Mouse (Mus musculus) ES-Bruce4 (cell line): Measurements from ENCODE around the gene Zfp661. TPM values are rescaled to one million over a fixed set of nuclear protein-coding genes. Genes with fewer than 3 reads are reported as not detected.

Experiments used
- H3K27ac ChIP-seq: 2 replicates; pipeline ENCODE4 v1.5.1; 2012; ENCODE audit warnings: low read length, inconsistent platforms; ENCODE audit not compliant: insufficient read depth
- H3K27me3 ChIP-seq: 2 replicates; pipeline ENCODE4 v1.6.1; 2012; ENCODE audit warnings: mild to moderate bottlenecking, low read length, inconsistent platforms; ENCODE audit not compliant: control insufficient read depth, poor library complexity, insufficient read depth, severe bottlenecking
- H3K36me3 ChIP-seq: 2 replicates; pipeline ENCODE4 v1.6.1; 2012; ENCODE audit warnings: inconsistent platforms, mild to moderate bottlenecking, low read length, moderate library complexity; ENCODE audit not compliant: control insufficient read depth, poor library complexity, insufficient read depth, severe bottlenecking
- H3K4me1 ChIP-seq: one replicate; pipeline ENCODE4 v1.8.1; 2011; ENCODE audit warnings: low read length; ENCODE audit not compliant: control insufficient read depth, insufficient read depth
- H3K4me3 ChIP-seq: 2 replicates; pipeline ENCODE4 v1.5.1; 2011; ENCODE audit warnings: low read depth, mild to moderate bottlenecking, low read length
- H3K9ac ChIP-seq: 2 replicates; pipeline ENCODE4 v1.6.1; 2012; ENCODE audit warnings: low read depth, mild to moderate bottlenecking, inconsistent platforms; ENCODE audit not compliant: poor library complexity, severe bottlenecking
- H3K9me3 ChIP-seq: replicated peaks from 2 replicates; pipeline ENCODE4 v1.6.1; 2012; ENCODE audit warnings: mild to moderate bottlenecking, low read length, inconsistent platforms; ENCODE audit not compliant: control insufficient read depth, poor library complexity, insufficient read depth, severe bottlenecking
- CTCF ChIP-seq: IDR thresholded peaks from one replicate; pipeline ENCODE4 v1.8.1; 2011; ENCODE audit warnings: low read depth, low read length
- EP300 ChIP-seq: IDR thresholded peaks from 2 replicates; pipeline ENCODE4 v1.6.1; 2011; ENCODE audit warnings: low read depth, low read length; ENCODE audit not compliant: insufficient read depth
- POLR2A ChIP-seq: IDR thresholded peaks from one replicate; pipeline ENCODE4 v1.8.1; 2011; ENCODE audit warnings: low read length; ENCODE audit not compliant: insufficient read depth
- polyA plus RNA-seq: library from polyadenylated mRNA; stranded (reverse); fragments of >200 nt; gene quantifications from 2 replicates; pipeline ENCODE4 v1.2.4, GENCODE M21; 2011; ENCODE audit warnings: low read depth; ENCODE audit not compliant: missing spikeins, insufficient read depth, insufficient read length

Zfp661 gene
- 5.4 and 7.6 TPM in 2 replicates for polyA plus RNA-seq

DNA sequence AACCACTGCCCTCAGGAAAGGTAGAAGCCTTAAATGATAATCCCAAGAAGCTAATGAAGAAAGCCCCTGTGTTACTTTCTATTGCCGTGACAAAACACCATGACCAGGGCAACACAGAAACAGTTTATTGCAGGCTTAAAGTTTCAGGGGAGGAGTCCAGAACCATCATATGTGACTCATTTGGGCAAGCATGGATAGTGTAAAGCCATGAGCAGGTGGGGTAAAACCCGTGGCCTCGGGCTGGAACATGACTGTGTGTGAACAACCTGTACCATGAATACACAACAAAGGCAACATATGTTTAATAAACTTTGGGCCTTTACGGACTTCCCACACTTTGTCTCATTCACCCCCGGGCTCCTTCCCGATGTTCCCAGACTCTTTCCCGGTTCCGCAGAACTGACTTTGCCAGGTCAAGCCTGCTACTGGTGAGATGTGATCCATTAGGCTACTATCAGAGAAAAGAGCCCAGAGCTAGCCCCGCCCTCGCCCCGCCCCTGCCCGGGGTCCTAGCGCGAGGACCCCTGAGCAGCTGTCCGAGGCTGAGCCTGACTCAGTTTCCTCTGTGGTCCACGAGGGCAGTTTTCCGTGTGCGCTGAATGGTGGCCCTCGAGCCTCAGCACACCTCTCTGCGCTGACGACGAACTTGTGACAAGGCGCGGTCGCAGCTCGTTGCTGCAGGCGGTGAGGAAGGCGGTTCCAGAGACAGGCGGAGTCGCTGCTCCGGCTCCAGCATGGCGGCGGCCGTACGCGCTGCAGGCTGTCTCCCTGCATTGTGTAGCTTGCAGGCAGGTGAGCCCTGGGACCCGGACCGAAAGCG lies at the start of gene Zfp661, which contains the start of gene Mrps5:
Zfp661 (minus strand) TSS at position 401 of the 820 bp plus-strand sequence.
Mrps5 (plus strand) TSS at position 529 of the 820 bp plus-strand sequence.
- peak within 1 kb of the TSS; percentile 68 for H3K9ac ChIP-seq
- H3K4me1 ChIP-seq = peaks cover 1% of the 10 kb centered on the region
- no peaks in the 10 kb centered on the region for H3K27me3 ChIP-seq
- H3K36me3 ChIP-seq = no peaks in the 10 kb centered on the region
- peak within 1 kb of the TSS; percentile 83 for H3K4me3 ChIP-seq
- no peaks in the 10 kb centered on the region for H3K9me3 ChIP-seq
- TF ChIP-seq POLR2A (peak; percentile 26), EP300 (0 out of 2 replicates have a peak, but pooled peaks have one; percentile 44), CTCF (no peak)
- no peak within 1 kb of the TSS; the same call in 1 of the 2 replicates for H3K27ac ChIP-seq

DNA sequence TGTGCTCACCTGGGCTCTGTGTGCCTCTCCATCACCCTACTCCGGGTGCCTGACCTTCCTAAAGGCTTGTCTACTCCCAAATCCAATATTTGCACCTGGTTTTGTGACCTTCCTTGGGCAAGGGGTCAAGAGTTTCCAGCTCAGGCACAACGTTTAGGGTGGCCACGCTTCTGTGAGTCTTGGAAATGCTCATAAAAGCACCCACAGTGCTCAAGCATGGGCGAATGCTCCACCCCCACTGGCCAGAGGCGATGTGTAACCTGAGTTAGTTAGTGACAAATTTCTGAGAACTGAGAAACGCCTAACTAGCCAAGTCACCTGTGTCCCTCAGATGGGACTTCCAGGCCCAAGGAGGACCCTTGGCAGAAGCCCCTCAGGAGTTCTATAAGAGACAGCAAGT lies 48.7 kb upstream of the Zfp661 start:
- TF ChIP-seq CTCF (no peak), EP300 (no peak), POLR2A (no peak)
- Histone ChIP-seq H3K9me3 (no peaks in the 10 kb centered on the region), H3K4me1 (no peaks in the 10 kb centered on the region), H3K9ac (no peak overlapping the region), H3K27me3 (no peaks in the 10 kb centered on the region), H3K27ac (no peak overlapping the region), H3K36me3 (no peaks in the 10 kb centered on the region), H3K4me3 (no peak overlapping the region)

DNA sequence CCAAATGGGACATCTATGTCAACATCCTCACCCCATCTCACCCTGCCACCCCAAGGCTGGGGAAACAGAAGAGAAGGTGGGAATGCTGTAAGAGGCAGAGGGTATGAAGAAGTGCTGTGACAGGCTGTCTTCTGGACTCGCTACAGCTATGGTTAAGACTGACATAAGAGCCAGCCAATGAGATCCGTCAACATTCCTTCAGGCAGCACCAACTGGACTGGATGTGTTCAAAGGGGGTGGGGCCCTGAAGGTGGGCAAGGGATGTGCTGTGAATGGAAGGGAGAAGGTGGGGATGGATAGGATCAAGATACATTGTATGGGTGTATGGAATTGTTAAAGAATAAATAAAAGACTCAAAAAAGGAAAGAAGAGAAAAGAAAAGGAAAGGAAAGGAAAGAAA lies 45.7 kb upstream of the Zfp661 start:
- H3K27me3 ChIP-seq = no peaks in the 10 kb centered on the region
- no peaks in the 10 kb centered on the region for H3K9me3 ChIP-seq
- H3K4me1 ChIP-seq = no peaks in the 10 kb centered on the region
- TF ChIP-seq CTCF (no peak), POLR2A (no peak), EP300 (no peak)
- no peak overlapping the region for H3K27ac ChIP-seq
- no peaks in the 10 kb centered on the region for H3K36me3 ChIP-seq
- H3K4me3 ChIP-seq = no peak overlapping the region
- no peak overlapping the region for H3K9ac ChIP-seq

DNA sequence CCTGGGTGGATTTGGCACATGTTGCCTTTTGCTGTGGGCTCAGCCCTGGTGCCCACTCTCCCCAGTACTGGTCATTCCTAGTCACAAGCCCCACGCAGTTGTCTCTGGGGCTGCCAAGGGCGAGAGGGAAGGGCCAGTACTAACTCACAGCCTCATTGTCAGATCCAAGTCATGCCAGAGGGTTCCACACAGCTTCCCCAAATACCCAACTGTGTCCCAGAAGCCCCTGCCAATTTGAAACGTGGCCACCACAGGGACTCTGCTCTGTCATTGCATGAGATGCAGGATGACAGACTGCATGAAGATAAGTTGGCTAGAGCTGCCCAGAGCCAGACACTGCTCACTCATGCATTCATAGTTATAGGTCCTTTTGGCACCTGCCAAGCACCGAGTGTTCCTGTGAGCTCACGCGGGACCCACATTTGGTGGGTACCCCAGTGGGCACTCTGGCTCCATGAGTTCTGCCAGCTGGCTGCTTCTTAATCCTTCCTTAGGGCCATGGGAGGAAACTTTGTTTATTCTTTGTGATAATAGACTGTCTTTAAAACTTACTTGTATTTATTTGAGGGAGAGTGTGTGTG lies 41.2 kb upstream of the Zfp661 start:
- no peak for TF ChIP-seq EP300
- no peak for TF ChIP-seq CTCF
- no peak for TF ChIP-seq POLR2A
- H3K4me3 ChIP-seq = no peak overlapping the region
- H3K36me3 ChIP-seq = no peaks in the 10 kb centered on the region

DNA sequence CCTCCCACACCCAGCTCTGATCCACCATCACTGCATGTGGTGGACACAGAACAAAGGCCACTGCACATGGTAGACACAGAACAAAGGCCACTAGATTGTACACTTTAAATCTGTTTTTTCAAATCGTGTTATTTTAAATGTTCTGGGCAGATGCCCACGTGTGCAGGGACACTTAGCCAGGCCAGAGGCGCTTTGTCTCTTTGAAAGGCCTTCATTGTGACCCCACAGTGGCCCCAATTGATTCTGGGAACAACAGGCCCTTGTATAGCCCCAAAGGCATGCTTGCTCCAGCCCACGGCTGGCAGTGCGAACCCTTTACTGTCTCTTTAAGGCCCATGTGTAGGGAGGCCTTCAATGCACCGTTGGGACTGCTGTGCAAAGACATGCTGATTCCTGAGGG lies 40.5 kb upstream of the Zfp661 start:
- Histone ChIP-seq H3K4me3 (no peak overlapping the region), H3K36me3 (no peaks in the 10 kb centered on the region), H3K9me3 (no peaks in the 10 kb centered on the region), H3K9ac (no peak overlapping the region), H3K4me1 (no peaks in the 10 kb centered on the region), H3K27ac (no peak overlapping the region), H3K27me3 (no peaks in the 10 kb centered on the region)
- no peak for TF ChIP-seq EP300

More for the DNA sequence above, 41.2 kb upstream of the Zfp661 start:
- no peak overlapping the region for H3K27ac ChIP-seq
- H3K9ac ChIP-seq = no peak overlapping the region
- no peaks in the 10 kb centered on the region for H3K27me3 ChIP-seq
- no peaks in the 10 kb centered on the region for H3K9me3 ChIP-seq
- H3K4me1 ChIP-seq = no peaks in the 10 kb centered on the region

DNA sequence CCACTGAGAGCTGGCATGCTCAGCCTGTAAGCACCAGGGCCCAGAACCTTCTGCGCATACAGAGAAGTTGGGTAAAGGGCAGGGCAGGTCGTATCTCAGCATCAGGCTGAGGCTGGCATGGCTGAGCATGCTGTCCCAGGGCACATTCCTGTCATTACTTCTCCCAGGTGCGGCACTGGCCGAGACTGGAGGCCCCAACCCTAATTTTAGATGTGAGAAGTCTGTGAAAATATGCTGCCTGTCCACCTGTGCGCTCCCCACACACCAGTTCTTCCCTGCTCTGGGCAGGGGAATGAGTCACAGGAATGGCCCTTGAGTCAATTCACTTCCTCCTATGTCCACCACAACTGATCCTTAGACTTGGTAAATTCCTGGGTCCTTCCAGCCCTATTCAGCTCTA lies 38.8 kb upstream of the Zfp661 start:
- no peaks in the 10 kb centered on the region for H3K4me1 ChIP-seq
- no peak for TF ChIP-seq CTCF
- no peak for TF ChIP-seq EP300
- TF ChIP-seq POLR2A = no peak
- no peak overlapping the region for H3K9ac ChIP-seq
- H3K4me3 ChIP-seq = no peak overlapping the region
- H3K27me3 ChIP-seq = no peaks in the 10 kb centered on the region
- H3K36me3 ChIP-seq = no peaks in the 10 kb centered on the region
- H3K9me3 ChIP-seq = no peaks in the 10 kb centered on the region
- H3K27ac ChIP-seq = no peak overlapping the region
